Mouse (Mus musculus) ES-Bruce4 (cell line): Measurements from ENCODE around the gene Ip6k2. TPM values are rescaled to one million over a fixed set of nuclear protein-coding genes. Genes with fewer than 3 reads are reported as not detected.

Experiments
- H3K27ac ChIP-seq: 2 replicates; pipeline ENCODE4 v1.5.1; 2012; ENCODE audit warnings: low read length, inconsistent platforms; ENCODE audit not compliant: insufficient read depth
- H3K27me3 ChIP-seq: 2 replicates; pipeline ENCODE4 v1.6.1; 2012; ENCODE audit warnings: mild to moderate bottlenecking, low read length, inconsistent platforms; ENCODE audit not compliant: control insufficient read depth, poor library complexity, insufficient read depth, severe bottlenecking
- H3K36me3 ChIP-seq: 2 replicates; pipeline ENCODE4 v1.6.1; 2012; ENCODE audit warnings: inconsistent platforms, mild to moderate bottlenecking, low read length, moderate library complexity; ENCODE audit not compliant: control insufficient read depth, poor library complexity, insufficient read depth, severe bottlenecking
- H3K4me1 ChIP-seq: one replicate; pipeline ENCODE4 v1.8.1; 2011; ENCODE audit warnings: low read length; ENCODE audit not compliant: control insufficient read depth, insufficient read depth
- H3K4me3 ChIP-seq: 2 replicates; pipeline ENCODE4 v1.5.1; 2011; ENCODE audit warnings: low read depth, mild to moderate bottlenecking, low read length
- H3K9ac ChIP-seq: 2 replicates; pipeline ENCODE4 v1.6.1; 2012; ENCODE audit warnings: low read depth, mild to moderate bottlenecking, inconsistent platforms; ENCODE audit not compliant: poor library complexity, severe bottlenecking
- H3K9me3 ChIP-seq: replicated peaks from 2 replicates; pipeline ENCODE4 v1.6.1; 2012; ENCODE audit warnings: mild to moderate bottlenecking, low read length, inconsistent platforms; ENCODE audit not compliant: control insufficient read depth, poor library complexity, insufficient read depth, severe bottlenecking
- CTCF ChIP-seq: IDR thresholded peaks from one replicate; pipeline ENCODE4 v1.8.1; 2011; ENCODE audit warnings: low read depth, low read length
- EP300 ChIP-seq: IDR thresholded peaks from 2 replicates; pipeline ENCODE4 v1.6.1; 2011; ENCODE audit warnings: low read depth, low read length; ENCODE audit not compliant: insufficient read depth
- POLR2A ChIP-seq: IDR thresholded peaks from one replicate; pipeline ENCODE4 v1.8.1; 2011; ENCODE audit warnings: low read length; ENCODE audit not compliant: insufficient read depth
- polyA plus RNA-seq: library from polyadenylated mRNA; stranded (reverse); fragments of >200 nt; gene quantifications from 2 replicates; pipeline ENCODE4 v1.2.4, GENCODE M21; 2011; ENCODE audit warnings: low read depth; ENCODE audit not compliant: missing spikeins, insufficient read depth, insufficient read length

The Ip6k2 gene
- polyA plus RNA-seq, 1 experiment, result 37.4 TPM

DNA sequence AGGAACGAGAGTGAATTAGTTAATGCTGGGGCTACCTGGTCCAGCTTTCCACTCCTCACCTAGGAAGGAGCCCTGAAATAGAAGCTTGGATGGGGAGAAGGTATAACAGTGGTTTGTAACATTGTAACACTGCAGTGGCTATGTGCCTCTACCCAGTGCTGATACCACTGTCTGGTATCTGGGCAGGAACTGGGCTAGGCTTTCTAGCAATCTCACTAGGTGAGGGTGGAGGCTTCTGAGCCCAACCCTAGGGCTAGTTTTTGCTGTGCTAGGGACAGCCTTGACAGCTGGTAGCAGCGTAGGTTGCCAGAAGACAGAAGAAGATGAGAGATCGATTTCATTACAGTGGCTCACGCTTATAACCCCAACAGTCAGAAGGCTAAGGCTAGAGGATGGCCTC, 7.0 kb upstream of the Ip6k2 start:
- Histone ChIP-seq H3K4me1 (no peaks in the 10 kb centered on the region), H3K4me3 (no peak overlapping the region), H3K9ac (no peak overlapping the region), H3K27ac (no peak overlapping the region), H3K36me3 (no peaks in the 10 kb centered on the region), H3K27me3 (no peaks in the 10 kb centered on the region), H3K9me3 (no peaks in the 10 kb centered on the region)
- TF ChIP-seq EP300 (no peak), POLR2A (no peak), CTCF (no peak)

- Histone ChIP-seq H3K4me3 (no peak overlapping the region), H3K4me1 (peaks cover 2% of the 10 kb centered on the region), H3K27me3 (no peaks in the 10 kb centered on the region), H3K9ac (no peak overlapping the region), H3K27ac (no peak overlapping the region), H3K36me3 (no peaks in the 10 kb centered on the region), H3K9me3 (no peaks in the 10 kb centered on the region)
- TF ChIP-seq EP300, result no peak
- TF ChIP-seq POLR2A, result no peak
- no peak for TF ChIP-seq CTCF
These were observed 6.3 kb upstream of the Ip6k2 start for GRCm38 (mm10) chr9:108777276-108777675.

DNA sequence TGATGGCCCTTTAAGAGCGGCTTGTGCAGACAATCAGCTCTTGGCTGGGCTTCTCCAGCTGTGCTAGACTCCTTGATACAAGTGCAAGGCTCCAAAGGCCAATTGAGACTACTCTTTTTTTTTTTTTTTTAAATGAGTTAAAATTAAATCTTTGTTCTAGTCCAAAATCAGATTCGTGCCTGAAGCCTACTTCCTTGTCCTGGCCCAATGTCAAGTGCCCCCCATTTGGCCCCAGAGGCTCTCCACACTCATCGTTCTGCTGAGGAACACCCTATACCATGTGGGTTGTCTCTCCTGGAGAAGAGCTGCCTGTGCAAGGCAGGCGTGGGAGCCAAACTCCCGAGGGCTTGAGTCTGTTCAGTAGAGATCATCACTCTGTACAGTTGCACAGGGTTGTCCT, 2.6 kb upstream of the Ip6k2 start:
- Histone ChIP-seq H3K4me3 (no peak overlapping the region), H3K9me3 (no peaks in the 10 kb centered on the region), H3K27me3 (no peaks in the 10 kb centered on the region), H3K9ac (no peak overlapping the region), H3K36me3 (no peaks in the 10 kb centered on the region), H3K27ac (no peak overlapping the region), H3K4me1 (peaks cover 3% of the 10 kb centered on the region)
- no peak for TF ChIP-seq EP300
- no peak for TF ChIP-seq CTCF
- TF ChIP-seq POLR2A, result no peak

DNA sequence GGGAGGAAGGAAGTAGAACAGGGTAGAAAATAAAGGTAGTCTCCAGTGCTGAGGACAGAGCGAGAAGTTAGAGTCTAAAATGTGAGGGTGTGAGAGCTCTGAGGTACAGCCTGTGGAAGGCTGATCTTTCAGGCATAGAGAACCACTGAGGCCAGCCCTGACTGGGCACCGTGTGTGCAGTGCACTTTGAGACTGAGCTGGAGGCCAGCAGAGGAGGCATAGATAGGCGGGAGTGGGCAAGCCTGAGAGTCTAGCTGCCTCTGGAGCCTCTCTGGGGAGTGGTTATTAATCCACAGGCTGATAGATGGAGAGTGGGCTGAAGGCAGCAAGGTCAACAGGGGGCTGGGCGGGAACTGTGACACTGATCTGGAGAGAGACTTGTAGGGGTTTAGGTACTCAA, 1.7 kb upstream of the Ip6k2 start:
- H3K9me3 ChIP-seq, result no peaks in the 10 kb centered on the region
- H3K9ac ChIP-seq, result no peak overlapping the region
- H3K27me3 ChIP-seq, result no peaks in the 10 kb centered on the region
- no peak for TF ChIP-seq EP300
- no peak for TF ChIP-seq POLR2A
- no peak for TF ChIP-seq CTCF
- peaks cover 3% of the 10 kb centered on the region for H3K4me1 ChIP-seq
- 0 out of 2 replicates have a peak, but pooled peaks cover 3% of the 10 kb centered on the region for H3K36me3 ChIP-seq
- no peak overlapping the region for H3K27ac ChIP-seq
- no peak overlapping the region for H3K4me3 ChIP-seq

- peaks cover 3% of the 10 kb centered on the region for H3K4me1 ChIP-seq
- H3K27me3 ChIP-seq, result no peaks in the 10 kb centered on the region
- TF ChIP-seq POLR2A (no peak), CTCF (no peak), EP300 (0 out of 2 replicates have a peak, but pooled peaks have one; percentile 7)
- 0 out of 2 replicates have a peak, but pooled peaks cover 3% of the 10 kb centered on the region for H3K36me3 ChIP-seq
- H3K9ac ChIP-seq, result no peak overlapping the region; the same call in 1 of the 2 replicates
- no peaks in the 10 kb centered on the region for H3K9me3 ChIP-seq
- H3K27ac ChIP-seq, result 0 out of 2 replicates have a peak overlapping the region, but pooled peaks have one; percentile 16
- peak overlapping the region; percentile 72 for H3K4me3 ChIP-seq
These were observed 604 bp upstream of the Ip6k2 start for GRCm38 (mm10) chr9:108782836-108783547.

GRCm38 (mm10) chr9:108785416-108785815, 1.8 kb downstream of the Ip6k2 start:
- H3K9me3 ChIP-seq, result no peaks in the 10 kb centered on the region
- no peaks in the 10 kb centered on the region for H3K27me3 ChIP-seq
- TF ChIP-seq EP300, result no peak
- no peak for TF ChIP-seq POLR2A
- TF ChIP-seq CTCF, result no peak
- no peak overlapping the region for H3K27ac ChIP-seq
- H3K9ac ChIP-seq, result no peak overlapping the region
- H3K4me3 ChIP-seq, result no peak overlapping the region
- peaks cover 5% of the 10 kb centered on the region for H3K4me1 ChIP-seq
- H3K36me3 ChIP-seq, result 0 out of 2 replicates have a peak, but pooled peaks cover 3% of the 10 kb centered on the region
